Mouse (Mus musculus) cerebellum, adult 2 months (tissue): ENCODE measurements at regions not wholly inside any gene's neighbourhood (a gene's known extent, or its start where the extent isn't known, plus 50 kb on each side); places are given as distances from the start of the nearest gene placed in this dataset.

Experiments
- CTCF ChIP-seq: fragments of 200-500 bp; IDR thresholded peaks from 2 replicates; pipeline ENCODE4 v1.5.1; 2011; ENCODE audit warnings: low read depth, mild to moderate bottlenecking, control low read depth, low read length, moderate library complexity, borderline replicate concordance; ENCODE audit not compliant: insufficient read depth
- POLR2A ChIP-seq: fragments of 200-500 bp; IDR thresholded peaks from 2 replicates; pipeline ENCODE4 v1.6.1; 2011; ENCODE audit warnings: low read length, control low read depth, borderline replicate concordance; ENCODE audit not compliant: insufficient read depth

DNA sequence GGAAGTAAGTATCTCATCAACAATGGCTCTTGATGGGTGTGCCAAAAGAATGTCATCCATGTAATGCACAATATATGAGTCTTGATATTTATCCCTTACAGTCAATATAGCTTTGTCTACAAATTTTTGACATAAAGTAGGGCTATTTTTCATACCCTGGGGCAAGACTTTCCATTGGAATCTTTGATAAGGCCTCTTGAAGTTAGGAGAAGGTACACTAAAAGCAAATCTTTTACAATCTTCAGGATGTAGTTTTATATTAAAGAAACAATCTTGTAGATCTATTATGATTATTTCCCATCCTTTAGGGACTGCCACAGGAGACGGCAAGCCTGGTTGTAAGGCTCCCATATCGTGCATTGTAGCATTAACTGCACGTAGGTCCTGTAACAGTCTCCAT lies 1038.8 kb upstream of the Sel1l start:
- TF ChIP-seq CTCF (no peak), POLR2A (no peak)
